Mouse (Mus musculus): ENCODE results near the gene Gpr18.

GRCm38 (mm10) chr14:121928375-121929137 lies 13.0 kb upstream of the Gpr18 start:
- TF ChIP-seq EP300 (IDR thresholded peaks at IDR 0.05; ENCODE audit: low read depth) (no peak), CTCF (IDR thresholded peaks at IDR 0.05; ENCODE audit: low read depth) (peak; percentile 68)
